Mouse (Mus musculus) megakaryocyte, embryonic 14.5 days (primary cell): ENCODE data around the gene A930004D18Rik. TPM values are rescaled to one million over a fixed set of nuclear protein-coding genes. Genes with fewer than 3 reads are reported as not detected.

Source experiments
- H3K27me3 ChIP-seq: replicated peaks from 2 replicates; pipeline ENCODE3; 2012; ENCODE audit warnings: inconsistent platforms
- H3K36me3 ChIP-seq: replicated peaks from 2 replicates; pipeline ENCODE3; 2012; ENCODE audit warnings: low read length, inconsistent platforms, mixed read lengths
- H3K4me1 ChIP-seq: 2 replicates; pipeline ENCODE4 v1.6.1; 2012; ENCODE audit warnings: inconsistent platforms
- H3K4me3 ChIP-seq: replicated peaks from 2 replicates; pipeline ENCODE3; 2012; ENCODE audit warnings: moderate library complexity, mild to moderate bottlenecking, inconsistent platforms
- H3K9me3 ChIP-seq: 2 replicates; pipeline ENCODE4 v1.6.1; 2012; ENCODE audit warnings: inconsistent platforms
- FLI1 ChIP-seq: IDR thresholded peaks from 2 replicates; pipeline ENCODE4 v1.6.1; 2012; ENCODE audit warnings: low read length, inconsistent platforms, mixed read lengths
- GATA1 ChIP-seq: IDR thresholded peaks from 3 replicates; pipeline ENCODE4 v1.6.1; 2012; ENCODE audit warnings: mixed read lengths, low read length, inconsistent platforms, borderline replicate concordance
- polyA plus RNA-seq: library from polyadenylated mRNA; stranded (reverse); fragments of >175 nt; gene quantifications from 2 replicates; pipeline ENCODE4 v1.2.3, GENCODE M21; 2012; ENCODE audit warnings: low replicate concordance; ENCODE audit not compliant: insufficient read depth

A930004D18Rik gene
- polyA plus RNA-seq = 0.12 and 1.7 TPM in 2 replicates

DNA sequence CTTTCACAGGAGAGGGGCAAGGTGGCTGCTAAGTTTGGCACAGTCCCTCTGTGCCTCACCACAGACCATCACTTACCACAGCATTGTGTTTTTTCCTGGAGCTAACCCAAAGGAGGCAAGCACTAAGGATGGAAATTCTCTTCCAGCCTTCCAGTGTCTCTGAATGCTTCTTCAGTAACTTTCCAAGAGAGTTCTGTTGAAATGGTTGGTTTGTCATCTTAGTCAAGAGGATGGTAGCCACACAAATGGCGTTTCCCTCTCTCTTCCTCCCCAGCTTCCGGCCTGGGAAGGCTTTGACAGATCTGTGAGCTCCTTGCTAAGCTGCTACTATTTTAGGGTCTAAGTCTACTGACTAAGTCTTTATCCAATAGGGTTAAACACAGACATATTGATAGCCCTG lies at the start of gene A930004D18Rik:
Gene A930004D18Rik (minus strand): TSS at position 247 of the 400 bp plus-strand sequence.
- peaks cover 50% of the 10 kb centered on the region for H3K27me3 ChIP-seq

DNA sequence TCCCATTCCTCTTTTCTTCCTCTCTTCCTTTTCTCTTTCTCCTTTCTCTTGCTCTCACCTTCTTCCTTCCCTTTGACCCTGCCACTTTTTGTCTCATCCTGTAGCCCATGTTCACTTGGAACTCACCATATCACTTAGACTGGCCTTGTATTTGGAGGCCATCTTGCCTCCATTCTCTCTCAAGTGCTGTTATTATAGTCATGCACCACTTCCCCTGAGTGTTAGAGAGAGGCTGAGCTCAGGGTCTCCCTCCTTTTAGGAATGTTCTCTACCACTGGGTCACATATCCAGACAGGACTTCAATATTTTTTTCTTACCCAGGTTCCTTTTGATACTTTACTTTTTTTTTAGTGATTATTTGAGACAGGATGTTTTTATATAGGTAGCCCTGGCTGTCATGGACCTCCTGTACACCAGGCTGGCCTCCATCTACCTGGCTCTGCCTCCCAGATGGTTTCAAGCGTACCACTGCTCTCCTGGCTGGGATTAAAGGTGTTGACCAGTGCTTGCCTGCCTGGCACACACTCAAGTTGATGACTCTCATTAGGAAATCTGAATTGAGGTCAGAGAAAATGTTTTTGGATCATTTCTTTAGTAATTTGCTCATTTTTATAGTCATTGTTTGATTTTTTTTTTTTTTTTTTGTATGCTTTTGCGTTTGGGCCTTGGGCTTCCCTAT lies 42.8 kb upstream of the A930004D18Rik start:
- no peak for TF ChIP-seq FLI1
- TF ChIP-seq GATA1 = no peak
- Histone ChIP-seq H3K4me3 (no peak overlapping the region), H3K9me3 (no peaks in the 10 kb centered on the region), H3K27me3 (no peaks in the 10 kb centered on the region), H3K36me3 (peaks cover 82% of the 10 kb centered on the region), H3K4me1 (peaks cover 22% of the 10 kb centered on the region)

More for the DNA sequence above, at the start of gene A930004D18Rik:
- Histone ChIP-seq H3K36me3 (no peaks in the 10 kb centered on the region), H3K4me3 (no peak within 1 kb of the TSS), H3K9me3 (no peaks in the 10 kb centered on the region), H3K4me1 (peaks cover 12% of the 10 kb centered on the region)
- TF ChIP-seq FLI1 (no peak), GATA1 (no peak)

DNA sequence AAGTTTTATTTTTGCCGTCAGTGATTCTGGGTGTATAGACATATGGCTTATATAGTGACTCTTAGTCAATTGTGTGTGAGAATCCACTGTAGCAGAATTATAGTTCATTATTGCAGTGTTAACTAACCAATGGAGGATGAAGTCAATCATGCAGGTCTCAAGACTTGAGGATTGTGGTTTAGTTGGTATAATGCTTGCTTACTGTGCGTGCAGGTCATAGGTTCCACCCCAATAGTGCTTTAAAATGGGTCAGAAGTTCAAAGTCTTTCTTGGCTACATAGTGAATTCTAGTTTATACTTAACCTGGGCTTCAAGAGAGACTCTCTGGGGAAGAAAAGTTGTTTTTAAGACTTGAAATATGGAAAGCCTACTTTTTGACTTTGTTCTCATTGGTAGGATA lies 34.4 kb upstream of the A930004D18Rik start:
- Histone ChIP-seq H3K9me3 (no peaks in the 10 kb centered on the region), H3K4me1 (peaks cover 13% of the 10 kb centered on the region; the same call in 1 of the 2 replicates), H3K4me3 (no peak overlapping the region), H3K36me3 (peaks cover 75% of the 10 kb centered on the region), H3K27me3 (no peaks in the 10 kb centered on the region)
- TF ChIP-seq GATA1 = no peak
- no peak for TF ChIP-seq FLI1

DNA sequence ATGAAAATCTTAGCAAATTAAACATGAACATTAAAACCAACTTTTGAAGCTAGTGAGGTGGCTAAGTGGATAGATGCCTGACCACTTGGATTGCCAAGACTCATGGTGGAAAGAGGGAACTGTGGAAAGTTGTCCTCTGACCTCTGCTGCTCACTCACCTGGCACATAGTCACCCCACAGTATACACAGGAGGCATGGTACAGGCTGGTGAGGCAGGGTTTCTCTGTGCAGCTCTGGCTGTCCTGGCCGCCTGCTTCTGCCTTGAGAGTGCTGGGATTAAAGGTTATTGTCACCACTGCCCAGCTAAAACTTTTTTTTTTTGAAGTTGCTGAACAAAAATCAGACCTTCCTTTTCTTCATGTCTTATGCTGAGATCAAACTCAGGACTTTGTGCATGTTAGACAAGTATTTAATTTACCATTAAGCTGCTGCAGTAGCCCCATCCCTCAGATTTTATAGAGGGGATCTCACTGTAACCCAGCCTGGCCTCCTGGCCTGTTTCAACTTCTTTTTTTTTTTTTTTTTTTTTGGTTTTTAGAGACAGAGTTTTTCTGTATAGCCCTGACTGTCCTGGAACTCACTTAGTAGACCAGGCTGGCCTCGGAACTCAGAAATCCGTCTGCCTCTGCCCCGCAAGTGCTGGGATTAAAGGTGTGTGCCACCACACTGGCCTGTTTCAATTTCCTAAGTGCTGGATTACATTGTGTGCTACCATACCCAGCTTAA lies 30.7 kb upstream of the A930004D18Rik start:
- Histone ChIP-seq H3K4me3 (peak overlapping the region; percentile 50), H3K9me3 (no peaks in the 10 kb centered on the region), H3K27me3 (no peaks in the 10 kb centered on the region), H3K36me3 (peaks cover 52% of the 10 kb centered on the region), H3K4me1 (peaks cover 26% of the 10 kb centered on the region)
- TF ChIP-seq FLI1 = no peak
- TF ChIP-seq GATA1 = no peak

DNA sequence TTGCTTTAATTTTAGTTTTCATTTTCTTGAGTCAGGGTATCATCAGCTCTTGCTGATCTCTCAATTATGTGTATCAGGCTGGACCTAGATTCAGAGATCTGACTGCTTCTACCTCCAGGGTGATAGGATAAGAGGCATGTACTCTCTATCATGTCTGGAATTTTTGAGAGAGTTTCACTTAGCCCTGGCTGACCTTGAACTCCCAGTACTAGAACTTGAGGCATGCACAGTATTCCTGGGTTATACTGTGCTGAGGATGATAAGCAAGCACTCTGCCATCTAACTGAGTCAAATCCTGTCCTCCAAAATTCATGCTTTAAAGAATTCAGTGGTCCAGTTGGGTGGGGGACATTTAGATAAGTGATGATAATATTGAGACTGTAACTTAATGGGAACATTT lies 28.9 kb upstream of the A930004D18Rik start:
- Histone ChIP-seq H3K4me3 (peak overlapping the region; percentile 92), H3K27me3 (no peaks in the 10 kb centered on the region), H3K36me3 (peaks cover 35% of the 10 kb centered on the region), H3K4me1 (peaks cover 31% of the 10 kb centered on the region), H3K9me3 (no peaks in the 10 kb centered on the region)
- TF ChIP-seq GATA1 (no peak), FLI1 (no peak)

DNA sequence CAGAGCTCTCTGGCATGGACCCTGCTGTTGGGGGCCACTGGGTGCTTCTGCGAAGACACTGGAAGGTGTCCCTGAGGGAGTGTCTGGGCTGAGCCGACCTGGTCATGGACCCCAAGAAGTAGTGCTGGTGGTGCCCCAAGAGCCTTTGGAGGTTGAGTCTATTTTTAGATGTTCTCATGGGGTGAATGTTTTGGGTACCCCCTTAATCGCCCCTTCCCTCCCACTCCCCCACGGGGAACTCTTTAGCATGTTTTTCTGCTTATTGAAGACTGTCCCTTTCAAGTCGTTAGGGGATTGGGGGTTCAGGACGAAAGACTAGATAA lies 28.1 kb upstream of the A930004D18Rik start:
- peaks cover 31% of the 10 kb centered on the region for H3K4me1 ChIP-seq
- H3K9me3 ChIP-seq = no peaks in the 10 kb centered on the region
- H3K4me3 ChIP-seq = peak overlapping the region; percentile 92
- no peaks in the 10 kb centered on the region for H3K27me3 ChIP-seq
- TF ChIP-seq GATA1 (no peak), FLI1 (no peak)
- H3K36me3 ChIP-seq = peaks cover 29% of the 10 kb centered on the region

DNA sequence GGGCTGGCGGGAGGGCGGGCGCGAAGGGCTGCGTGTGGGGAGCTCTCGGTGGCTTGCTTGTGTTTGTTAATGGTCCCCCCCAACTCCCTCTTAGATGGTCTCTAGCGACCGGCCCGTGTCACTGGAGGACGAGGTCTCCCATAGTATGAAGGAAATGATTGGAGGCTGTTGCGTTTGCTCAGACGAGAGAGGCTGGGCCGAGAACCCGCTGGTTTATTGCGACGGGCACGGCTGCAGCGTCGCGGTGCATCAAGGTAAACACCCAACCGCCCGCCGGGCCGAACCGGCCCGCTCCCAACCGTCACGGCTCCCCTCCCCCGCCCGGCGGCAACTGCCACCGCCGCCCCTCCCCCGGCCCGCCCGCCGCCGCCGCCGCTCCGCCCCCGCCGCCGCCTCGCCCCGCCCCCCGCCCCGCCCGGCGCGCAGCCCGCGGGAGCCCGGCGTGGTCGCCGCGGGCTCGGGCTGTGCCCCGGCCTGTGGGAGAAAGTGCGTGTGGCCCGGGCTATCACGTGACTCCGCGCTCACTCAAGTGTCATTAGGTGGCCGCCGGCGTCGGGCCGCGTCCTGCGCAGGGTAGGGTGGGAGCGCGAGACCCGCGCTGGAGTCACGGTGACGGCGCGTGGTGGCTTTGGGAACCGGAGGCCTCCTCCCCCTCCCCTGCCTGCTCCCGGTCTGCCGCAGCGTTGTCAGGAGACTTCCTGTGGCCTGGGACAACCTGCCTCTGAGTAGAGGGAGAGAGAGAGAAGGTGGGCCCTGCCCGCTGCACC lies 27.6 kb upstream of the A930004D18Rik start:
- Histone ChIP-seq H3K4me1 (peaks cover 34% of the 10 kb centered on the region), H3K4me3 (peak overlapping the region; percentile 92), H3K9me3 (no peaks in the 10 kb centered on the region), H3K27me3 (no peaks in the 10 kb centered on the region), H3K36me3 (peaks cover 28% of the 10 kb centered on the region)
- no peak for TF ChIP-seq FLI1

DNA sequence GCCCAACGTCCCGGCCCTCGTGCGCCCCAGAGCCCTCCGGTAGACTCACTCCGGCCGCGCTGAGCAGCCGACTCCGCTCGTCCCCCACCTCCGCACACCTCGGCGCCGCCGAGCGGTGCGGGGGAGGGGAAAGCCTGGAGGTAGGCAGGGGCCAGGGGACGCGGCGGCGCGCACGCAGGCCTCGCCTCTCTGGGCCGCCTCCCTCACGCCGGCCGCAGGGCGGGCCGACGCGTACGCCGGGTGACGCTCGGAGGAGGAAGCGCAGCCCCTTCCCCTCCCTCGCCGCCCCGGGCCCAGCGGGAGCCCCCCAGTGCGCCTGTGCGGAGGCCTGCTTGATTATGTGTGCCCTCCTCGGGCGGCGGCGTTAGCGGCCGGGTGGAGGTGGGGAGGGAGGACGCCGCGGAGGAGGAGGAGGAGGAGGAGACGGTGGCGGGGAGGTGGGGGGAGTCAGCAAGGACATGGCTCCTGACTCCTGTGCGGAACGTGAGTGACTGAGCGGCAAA lies 26.9 kb upstream of the A930004D18Rik start:
- Histone ChIP-seq H3K36me3 (peaks cover 22% of the 10 kb centered on the region), H3K27me3 (no peaks in the 10 kb centered on the region), H3K4me1 (peaks cover 32% of the 10 kb centered on the region), H3K9me3 (no peaks in the 10 kb centered on the region), H3K4me3 (peak overlapping the region; percentile 92)
- TF ChIP-seq GATA1 = no peak
- TF ChIP-seq FLI1 = no peak

DNA sequence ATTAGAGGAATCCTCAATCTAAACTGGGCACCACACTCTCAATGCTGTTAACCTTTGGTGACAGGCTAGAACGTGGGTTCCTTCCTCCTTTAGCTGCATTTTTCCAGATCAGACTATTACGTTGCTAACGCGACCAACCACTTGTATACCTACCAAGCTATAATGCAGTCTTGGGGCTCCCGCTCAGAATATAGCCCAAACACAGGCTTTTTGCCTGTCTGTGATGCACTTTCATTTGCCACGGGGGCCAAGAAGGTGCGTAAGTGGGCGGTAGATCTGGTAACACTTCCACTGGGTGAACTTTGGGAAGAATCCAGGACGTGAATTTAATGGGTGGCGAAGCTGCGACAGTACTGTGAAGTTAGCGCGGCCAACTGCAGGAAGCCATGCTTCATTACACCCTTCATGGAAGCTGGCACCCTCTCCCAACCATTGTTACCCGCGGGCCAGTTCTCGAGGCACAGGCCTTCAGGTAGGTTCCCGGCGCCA lies 26.3 kb upstream of the A930004D18Rik start:
- H3K9me3 ChIP-seq = no peaks in the 10 kb centered on the region
- peaks cover 22% of the 10 kb centered on the region for H3K36me3 ChIP-seq
- no peaks in the 10 kb centered on the region for H3K27me3 ChIP-seq
- H3K4me3 ChIP-seq = peak overlapping the region; percentile 92
- peaks cover 31% of the 10 kb centered on the region for H3K4me1 ChIP-seq
- TF ChIP-seq FLI1 (no peak), GATA1 (no peak)

DNA sequence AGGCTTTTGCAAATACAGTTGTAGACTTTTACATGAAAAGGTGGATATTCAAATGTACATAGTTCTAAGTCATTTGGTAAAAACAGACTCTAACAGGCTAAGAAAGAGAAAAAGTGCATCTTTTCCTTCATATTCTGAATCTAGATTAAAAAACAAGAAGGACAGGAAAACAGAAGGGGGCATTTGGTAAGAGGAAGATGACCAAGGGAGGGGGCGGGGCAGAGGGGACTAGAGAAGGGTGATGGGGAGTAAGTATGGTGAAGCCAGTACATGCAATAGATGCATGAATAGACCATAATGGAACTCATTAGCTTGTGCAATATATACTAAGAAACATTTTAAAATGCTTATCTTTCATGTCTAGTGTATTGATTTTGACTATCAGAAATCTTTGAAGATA lies 22.9 kb upstream of the A930004D18Rik start:
- H3K9me3 ChIP-seq = no peaks in the 10 kb centered on the region
- H3K27me3 ChIP-seq = no peaks in the 10 kb centered on the region
- no peaks in the 10 kb centered on the region for H3K36me3 ChIP-seq
- no peak overlapping the region for H3K4me3 ChIP-seq
- H3K4me1 ChIP-seq = peaks cover 17% of the 10 kb centered on the region
- no peak for TF ChIP-seq FLI1
- TF ChIP-seq GATA1 = no peak
